ENCODE assay signal across 8 mouse cellular contexts in genomic region chr5:34950486-34951160, GRCm38 (mm10). TPM values are rescaled to one million over a fixed set of nuclear protein-coding genes. Genes with fewer than 3 reads are reported as not detected.
DNase-seq lines count a peak whose midpoint lies in the region; ATAC-seq and TF ChIP-seq lines count a peak whose summit lies in the region.

No protein-coding gene starts in this region.

- TF ChIP-seq EP300 in heart, adult 2 months (IDR thresholded peaks at IDR 0.05; ENCODE audit: insufficient read depth, low read depth, low read length) = no peak

- peak overlapping the region; percentile 5 for H3K9ac ChIP-seq in heart, adult 2 months (ENCODE audit: low read depth, low read length)
- H3K9ac ChIP-seq in limb, embryonic 14.5 days (ENCODE audit: low read depth, low read length, severe bottlenecking) = peak overlapping the region; percentile 95

- peak overlapping the region; percentile 71 for H3K4me2 ChIP-seq in limb, embryonic 14.5 days (replicated peaks; ENCODE audit: low read depth, low read length, severe bottlenecking)

- no peaks in the 10 kb centered on the region for H3K9me3 ChIP-seq in limb, embryonic 14.5 days (ENCODE audit: control insufficient read depth, low read length)

- no peak for TF ChIP-seq CTCF in heart, adult 2 months (IDR thresholded peaks at IDR 0.05)

- H3K4me1 ChIP-seq in heart, adult 2 months (ENCODE audit: control insufficient read depth, insufficient read depth, low read length) = peaks cover 20% of the 10 kb centered on the region
- H3K4me1 ChIP-seq in limb, embryonic 14.5 days (ENCODE audit: control insufficient read depth, insufficient read depth, low read length) = peaks cover 12% of the 10 kb centered on the region

- no peak for ATAC-seq in limb, embryonic 14.5 days (ENCODE audit: low FRiP score, low read depth)

- no peaks in the 10 kb centered on the region for H3K79me2 ChIP-seq in heart, adult 2 months (replicated peaks; ENCODE audit: control insufficient read depth, insufficient read depth, low read length)

- peak overlapping the region; percentile 83 for H3K4me3 ChIP-seq in heart, adult 2 months
- peak overlapping the region; percentile 92 for H3K4me3 ChIP-seq in limb, embryonic 14.5 days (replicated peaks; ENCODE audit: low read length)

- no peaks in the 10 kb centered on the region for H3K27me3 ChIP-seq in heart, adult 2 months (ENCODE audit: control insufficient read depth, insufficient read depth, low read length)
- H3K27me3 ChIP-seq in limb, embryonic 14.5 days (ENCODE audit: control insufficient read depth, insufficient read depth, low read length) = no peaks in the 10 kb centered on the region

- intact Hi-C loops in heart, adult 2 months (cut with DNase I) = no loop called here
- intact Hi-C loops in heart, postnatal 10 days (cut with DNase I) = no loop called here

- no peak for TF ChIP-seq POLR2A in heart, adult 2 months (IDR thresholded peaks at IDR 0.05; ENCODE audit: insufficient read depth, low read depth, low read length)
- TF ChIP-seq POLR2A in limb, embryonic 14.5 days (IDR thresholded peaks at IDR 0.05; ENCODE audit: borderline replicate concordance, extremely low read depth, insufficient read depth, insufficient read length) = no peak

- DNase-seq in heart, adult 2 months = no peak
- DNase-seq in heart, postnatal 10 days = no peak
- DNase-seq in urinary bladder, postnatal 36 days (ENCODE audit: low spot score in 2 of 2) = peak; percentile 9 to 16
- DNase-seq in urinary bladder, postnatal 4 days (ENCODE audit: low spot score in 2 of 2) = no peak
- DNase-seq in limb, embryonic 14.5 days (ENCODE audit: low spot score) = no peak
- DNase-seq in thymus, postnatal 4 days = peak; percentile 40
- no peak for DNase-seq in cerebellum, adult 8-10 months
- DNase-seq in lung, adult 18-20 months = no peak

- H3K27ac ChIP-seq in heart, adult 2 months = peak overlapping the region; percentile 2; the same call in 1 of the 2 replicates
- peak overlapping the region; percentile 93; the same call in 1 of the 2 replicates for H3K27ac ChIP-seq in limb, embryonic 14.5 days (replicated peaks; ENCODE audit: low read depth, low read length)

- no peaks in the 10 kb centered on the region for H3K36me3 ChIP-seq in heart, adult 2 months (ENCODE audit: control insufficient read depth, insufficient read depth, low read length)
- peaks cover 10% of the 10 kb centered on the region; the same call in 1 of the 2 replicates for H3K36me3 ChIP-seq in limb, embryonic 14.5 days (ENCODE audit: control insufficient read depth, insufficient read depth, low read length)

- 66% methylated on average over 6 of the region's 6 CpGs for WGBS in heart, adult 2 months
- WGBS in limb, embryonic 14.5 days = 74% methylated on average over 6 of the region's 6 CpGs

RNA-seq across cellular contexts. Expression of gene Rgs12, which starts 1.4 kb away (rescaled TPM):
- total RNA-seq in heart, adult 2 months (2021) = 10 to 100 TPM; 13.1 to 16.5 TPM
- polyA plus RNA-seq in heart, adult 2 months (2012; rRNA removed) = 26.2 and 27.7 TPM in 2 replicates
- total RNA-seq in heart, postnatal 10 days (2021) = 10 to 100 TPM; 32.5 to 36.5 TPM
- 40.4 and 48.1 TPM in 2 replicates for polyA plus RNA-seq in limb, embryonic 14.5 days (2012; rRNA removed)
- polyA plus RNA-seq in limb, embryonic 14.5 days (2014; fragmentation: Nextera tagmentation; extraction: Ambion mirVana) = 32.6 and 39.0 TPM in 2 replicates

RNA-seq across cellular contexts. Expression of gene Msantd1, which starts 42.8 kb away (rescaled TPM):
- total RNA-seq in heart, adult 2 months (2021) = under 1 TPM in 1 of 2 experiments, not detected in 1; 0.66 TPM
- 0.96 and 1.0 TPM in 2 replicates for polyA plus RNA-seq in heart, adult 2 months (2012; rRNA removed)
- total RNA-seq in heart, postnatal 10 days (2021) = under 1 TPM; 0.25 to 0.62 TPM
- polyA plus RNA-seq in limb, embryonic 14.5 days (2012; rRNA removed) = 4.5 and 5.8 TPM in 2 replicates
- 0.39 and 0.77 TPM in 2 replicates for polyA plus RNA-seq in limb, embryonic 14.5 days (2014; fragmentation: Nextera tagmentation; extraction: Ambion mirVana)

Comparison
In these comparisons a context has a peak if more than half of its experiments do, and no peak if none do; other contexts are left out.
1. DNase-seq: peak in urinary bladder, postnatal 36 days (2 of 2) and thymus, postnatal 4 days (single experiment); none in heart, adult 2 months (0 of 2), heart, postnatal 10 days (0 of 2), urinary bladder, postnatal 4 days (0 of 2), limb, embryonic 14.5 days (single experiment), cerebellum, adult 8-10 months (single experiment) and lung, adult 18-20 months (0 of 2).